Mouse (Mus musculus) C2C12 (cell line): Measurements from ENCODE around the gene Ppa2.

Source experiments
- CEBPB ChIP-seq: IDR thresholded peaks from one replicate; pipeline ENCODE4 v1.6.1; 2011; ENCODE audit warnings: low read depth, mild to moderate bottlenecking, control low read depth, moderate library complexity
- CTCF ChIP-seq: IDR thresholded peaks from one replicate; pipeline ENCODE4 v1.5.1; 2011; ENCODE audit not compliant: control insufficient read depth, insufficient read depth, insufficient read length
- MAX ChIP-seq: IDR thresholded peaks from one replicate; pipeline ENCODE4 v1.6.1; 2011; ENCODE audit warnings: mild to moderate bottlenecking, control low read depth
- USF1 ChIP-seq: IDR thresholded peaks from one replicate; pipeline ENCODE4 v1.6.1; 2011; ENCODE audit warnings: low read depth, mild to moderate bottlenecking, control low read depth, moderate library complexity

GRCm38 (mm10) chr3:133328551-133328950 is 18.6 kb downstream of the Ppa2 start:
- TF ChIP-seq CTCF, result no peak
- TF ChIP-seq USF1, result no peak
- no peak for TF ChIP-seq CEBPB
- TF ChIP-seq MAX, result no peak
